Mouse (Mus musculus): Measurements from ENCODE around the gene Hnrnpd.
A peak's percentile ranks its signal among the peaks of the same experiment; 100 is the strongest.

Gene Hnrnpd

DNA sequence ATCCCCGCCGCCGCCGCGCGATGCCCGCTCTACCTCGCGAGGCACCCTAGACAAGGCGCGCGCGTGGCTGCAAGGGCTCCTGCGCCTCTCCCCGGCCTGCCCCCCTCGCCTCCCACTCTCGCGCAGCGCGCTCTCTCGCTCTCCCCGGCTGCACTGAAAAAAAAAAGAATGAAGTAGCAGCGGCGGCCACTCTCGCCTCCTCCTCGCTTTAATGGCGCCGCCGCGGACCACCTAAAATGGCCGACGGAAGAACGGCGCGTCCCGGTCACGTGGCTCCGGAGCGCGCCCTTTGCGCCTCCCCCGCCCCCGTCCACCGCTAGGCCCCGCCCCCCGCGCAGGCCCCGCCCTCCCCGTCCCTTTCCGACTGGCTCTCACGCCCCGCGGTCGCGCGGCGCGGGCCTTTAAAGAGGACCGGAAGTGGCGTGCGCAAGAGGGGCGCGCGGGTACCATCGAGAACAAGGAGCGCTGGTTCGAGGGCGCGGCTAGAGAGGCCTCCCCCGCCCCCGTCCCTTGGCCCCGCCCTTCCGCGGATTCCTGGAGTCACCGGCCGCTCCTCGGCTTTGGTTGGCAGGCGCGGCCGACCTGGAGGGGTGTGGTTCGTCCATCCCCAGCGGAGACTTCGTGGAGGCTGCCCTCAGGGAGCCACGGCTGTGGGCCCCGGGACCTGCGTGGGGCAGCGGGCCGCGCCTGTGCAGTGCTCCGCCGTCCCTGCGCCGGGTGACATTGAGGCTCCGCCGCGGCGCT, at the start of gene Hnrnpd, which contains the start of gene 4930524J08Rik:
Hnrnpd (minus strand) TSS at position 240 of the 744 bp plus-strand sequence.
4930524J08Rik (plus strand) TSS at position 363 of the 744 bp plus-strand sequence.
- peak; percentile 96 to 97 for DNase-seq

DNA sequence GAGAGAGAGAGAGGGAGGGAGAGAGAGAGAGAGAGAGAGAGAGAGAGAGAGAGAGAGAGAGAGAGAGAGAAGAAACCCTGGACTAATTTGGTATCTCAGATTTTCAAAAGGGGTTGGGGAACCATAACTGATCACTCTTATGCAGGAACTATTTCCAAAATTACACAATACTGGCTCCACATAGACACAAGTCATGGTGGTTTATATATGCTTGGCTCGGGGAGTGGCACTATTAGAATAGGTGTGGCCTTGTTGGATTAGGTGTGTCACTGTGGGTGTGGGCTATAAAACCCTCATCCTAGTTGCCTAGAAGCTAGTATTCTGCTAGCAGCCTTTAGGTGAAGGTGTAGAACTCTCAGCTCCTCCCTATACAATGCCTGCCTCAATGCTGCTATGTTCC, 46.1 kb upstream of the Hnrnpd start:
- no peak for DNase-seq

DNA sequence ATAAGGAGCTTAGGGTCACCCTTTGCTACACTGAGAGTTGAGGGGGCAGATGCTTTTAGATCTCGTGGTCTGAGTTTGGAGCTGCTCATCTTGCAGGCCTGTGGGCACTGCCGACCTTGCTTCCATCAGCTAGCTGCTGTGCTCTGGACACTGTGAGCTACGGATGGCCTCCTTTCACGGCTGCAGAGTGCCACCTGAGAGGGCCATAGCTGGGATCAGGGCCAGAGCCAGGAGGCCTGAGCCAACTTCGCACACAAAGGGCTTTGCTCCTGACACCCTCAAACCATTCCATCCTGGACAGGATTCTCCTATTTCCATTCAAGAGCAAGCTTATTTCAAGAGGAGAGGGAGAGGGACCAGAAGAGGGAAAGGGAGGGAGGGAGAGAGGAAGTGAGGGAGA, 45.7 kb upstream of the Hnrnpd start:
- DNase-seq, result no peak

GRCm38 (mm10) chr5:100020089-100020488, 41.4 kb upstream of the Hnrnpd start:
- no peak for DNase-seq

GRCm38 (mm10) chr5:100012599-100012998, 33.9 kb upstream of the Hnrnpd start:
- no peak for DNase-seq

GRCm38 (mm10) chr5:100008485-100008884, 29.7 kb upstream of the Hnrnpd start:
- no peak for DNase-seq

- DNase-seq, result peak; percentile 16 to 29
Observed at GRCm38 (mm10) chr5:100007040-100007375, 28.3 kb upstream of the Hnrnpd start.

GRCm38 (mm10) chr5:100006324-100007039, 27.7 kb upstream of the Hnrnpd start:
- DNase-seq, result no peak

- no peak for DNase-seq
Observed at GRCm38 (mm10) chr5:100005896-100006295, 27.2 kb upstream of the Hnrnpd start.

- no peak for DNase-seq
Observed at GRCm38 (mm10) chr5:100005431-100005830, 26.7 kb upstream of the Hnrnpd start.

DNA sequence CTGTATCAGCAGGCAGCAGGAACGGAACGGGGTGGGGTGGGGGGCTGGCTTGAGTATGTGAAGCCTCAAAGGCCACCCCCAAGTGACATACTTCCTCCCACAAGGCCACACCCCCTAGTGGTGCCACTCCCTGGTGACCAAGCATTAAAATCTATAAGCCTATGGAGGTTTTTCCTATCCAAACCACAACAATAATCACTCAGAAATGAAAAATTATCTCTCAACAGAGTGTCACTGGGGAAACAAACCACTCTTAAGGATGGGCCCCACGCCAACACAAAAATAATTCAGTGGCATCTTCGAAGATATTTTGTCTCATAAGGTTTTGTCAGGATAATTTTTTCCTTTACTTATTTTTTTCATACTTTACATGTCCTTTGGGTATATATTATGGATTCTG, 25.2 kb upstream of the Hnrnpd start:
- DNase-seq, result no peak

GRCm38 (mm10) chr5:100000500-100000899, 21.8 kb upstream of the Hnrnpd start:
- no peak for DNase-seq

DNA sequence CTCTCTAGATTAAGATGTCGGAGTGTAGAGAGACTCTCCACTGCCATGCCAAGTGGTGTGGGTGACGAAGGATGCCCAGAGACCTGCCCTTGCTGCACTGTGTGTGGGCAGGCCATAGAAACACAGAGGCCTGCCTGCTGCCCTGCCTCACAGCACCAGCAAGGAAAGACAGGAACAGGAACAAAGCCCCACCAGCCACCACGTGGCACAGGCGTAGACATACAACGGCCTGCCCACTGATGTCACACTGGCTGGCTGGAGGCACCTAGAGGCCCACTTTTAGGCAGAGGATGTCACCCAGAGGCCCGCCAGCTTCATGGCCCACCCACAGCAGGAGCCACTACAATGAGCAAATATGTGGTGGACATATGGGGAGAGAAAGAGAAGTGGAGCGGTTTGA, 21.3 kb upstream of the Hnrnpd start:
- no peak for DNase-seq

- no peak for DNase-seq
Observed at GRCm38 (mm10) chr5:99994680-99995079, 15.9 kb upstream of the Hnrnpd start.

GRCm38 (mm10) chr5:99994166-99994565, 15.4 kb upstream of the Hnrnpd start:
- peak; percentile 43 to 67 for DNase-seq

GRCm38 (mm10) chr5:99983452-99984061, 4.8 kb upstream of the Hnrnpd start:
- DNase-seq, result no peak

DNA sequence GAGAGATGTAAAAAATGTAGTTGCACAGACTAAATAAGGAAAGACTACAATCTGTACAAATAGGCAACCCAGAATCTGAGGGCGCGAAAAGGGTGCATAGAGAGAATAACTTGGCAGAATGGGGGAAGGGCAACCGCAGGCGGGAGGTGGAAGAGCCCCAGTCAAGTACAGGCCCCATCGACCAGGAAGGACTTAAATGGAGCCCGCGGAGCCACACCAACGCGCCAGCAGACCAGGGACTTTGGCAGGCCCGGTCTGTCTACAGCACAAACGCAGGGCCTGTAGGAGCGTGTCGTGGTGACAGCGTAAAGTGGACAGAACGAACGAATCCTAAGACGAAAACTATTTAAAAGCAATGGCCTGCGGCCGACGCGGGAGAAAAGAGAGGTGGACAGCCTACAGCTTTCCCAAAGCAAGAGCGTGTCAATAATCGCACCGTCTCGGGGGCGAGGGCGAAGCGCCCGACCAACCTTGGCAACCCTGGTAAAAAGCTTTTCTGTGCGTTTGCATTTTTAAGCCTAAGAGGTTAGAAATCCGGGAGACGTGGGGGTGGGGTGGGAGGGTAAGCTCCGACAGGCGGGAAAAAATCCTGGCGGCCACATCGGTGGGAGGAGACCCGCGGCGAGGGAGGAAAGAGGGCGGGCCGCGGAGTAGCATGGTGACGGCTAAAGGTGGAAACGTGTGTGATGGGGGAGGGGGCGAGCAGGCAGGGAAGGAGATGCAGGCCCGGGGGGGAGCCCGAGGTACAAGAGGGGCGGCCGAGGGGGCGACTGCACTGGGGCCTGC, 1.0 kb downstream of the Hnrnpd start:
- peak; percentile 92 to 94 for DNase-seq

DNA sequence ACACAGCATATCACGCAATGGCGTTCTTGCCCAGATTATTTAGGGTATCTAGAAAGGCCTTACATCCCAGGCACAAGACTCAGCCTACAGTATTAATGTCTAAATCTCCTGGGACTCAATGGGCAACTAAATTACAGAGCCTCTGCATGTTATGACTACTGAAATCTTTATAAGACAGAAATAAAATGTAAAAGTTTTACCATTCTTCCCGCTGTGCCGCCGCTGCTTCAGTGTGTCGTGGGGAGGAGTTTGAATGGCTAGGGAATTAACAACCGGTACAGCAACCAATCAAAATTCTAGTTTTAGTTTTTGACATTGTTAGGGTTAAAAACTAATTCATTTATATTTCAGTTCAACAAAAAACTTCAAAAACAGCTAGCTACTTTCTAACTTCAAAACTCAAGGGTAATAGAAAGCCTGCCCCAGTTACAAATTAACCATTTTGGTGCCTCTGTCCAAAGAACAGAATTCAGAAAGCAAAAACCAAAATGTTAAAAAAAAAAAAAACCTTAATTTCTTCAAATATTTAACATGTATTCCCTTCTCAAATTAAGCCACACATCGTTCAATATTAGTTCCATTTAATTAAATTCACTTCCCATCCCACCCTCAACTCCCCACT, 2.3 kb downstream of the Hnrnpd start:
- peak in 1 of 2 experiments; percentile 46 for DNase-seq

DNA sequence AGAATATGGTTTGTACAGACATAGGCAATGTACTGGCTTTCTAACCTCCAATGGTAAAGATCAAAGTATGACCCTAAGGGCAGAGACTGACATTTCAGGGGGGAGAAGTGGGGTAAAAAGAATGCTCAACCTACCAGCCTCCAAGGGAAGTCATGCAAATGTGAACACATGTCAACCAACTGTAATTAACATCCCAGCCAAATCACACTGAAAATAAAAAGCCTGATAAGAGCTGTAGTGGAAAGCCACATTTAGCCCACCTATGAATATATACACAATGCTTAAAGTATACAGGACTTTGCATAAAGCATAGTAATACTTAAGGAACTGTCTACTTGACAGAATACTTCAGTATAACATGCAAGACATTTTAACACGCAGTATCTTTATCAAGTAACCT, 3.0 kb downstream of the Hnrnpd start:
- no peak for DNase-seq

- DNase-seq, result no peak
Observed at GRCm38 (mm10) chr5:99975061-99975460, 3.7 kb downstream of the Hnrnpd start.

GRCm38 (mm10) chr5:99973941-99974340, 4.8 kb downstream of the Hnrnpd start:
- DNase-seq, result no peak

DNA sequence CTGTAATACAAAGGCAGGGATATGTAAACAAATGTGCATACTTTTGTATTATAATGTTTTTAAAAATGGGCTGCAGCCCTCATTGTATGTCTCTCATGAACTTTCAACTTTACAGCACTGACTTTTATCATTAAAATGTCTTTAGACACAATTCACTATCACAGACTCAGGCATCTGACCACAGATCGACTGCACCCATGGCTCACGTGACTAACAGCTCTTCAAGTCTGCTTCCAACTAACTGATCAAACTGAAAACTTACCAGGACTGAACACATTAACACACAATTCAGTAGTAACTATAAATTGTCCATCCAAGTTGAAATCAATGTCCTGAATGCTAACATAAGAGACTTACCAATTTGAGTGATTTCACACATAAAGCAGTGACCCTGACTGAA, 18.8 kb downstream of the Hnrnpd start:
- DNase-seq, result no peak

All from kidney, postnatal 36 days (tissue).